Mouse (Mus musculus): Measurements from ENCODE around the gene Cacna1g. TPM values are rescaled to one million over a fixed set of nuclear protein-coding genes. Genes with fewer than 3 reads are reported as not detected.

Cacna1g gene
- polyA plus RNA-seq, 1 experiment from 2014 or later, result 5.8 TPM

DNA sequence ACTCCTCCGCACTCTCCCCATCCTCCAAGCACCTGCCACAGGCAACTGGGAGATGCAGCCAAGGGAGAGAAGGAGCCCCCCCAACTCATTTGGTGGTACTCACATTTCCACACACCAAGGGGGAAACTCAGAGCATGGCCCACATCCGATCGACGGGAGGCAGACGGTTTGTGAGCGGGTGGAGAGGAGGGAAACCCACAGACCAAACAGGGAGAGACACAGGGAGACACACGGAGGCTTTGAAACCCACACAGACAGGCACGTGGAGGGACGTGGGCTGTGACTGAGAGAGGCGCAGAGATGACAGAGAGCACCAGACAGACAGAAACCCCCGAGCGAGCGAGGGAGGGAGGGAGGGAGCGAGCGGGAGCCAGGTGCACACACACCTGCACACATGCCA, 49.6 kb downstream of the Cacna1g start:
- 58% methylated on average over 15 of the region's 15 CpGs for WGBS
- no peak overlapping the region for H3K4me3 ChIP-seq (ENCODE audit: low read length)
- no peak overlapping the region for H3K9ac ChIP-seq (ENCODE audit: low read length)
- ATAC-seq (replicated peaks; ENCODE audit: extremely low read depth, insufficient read depth, low FRiP score), result no peak
- H3K27me3 ChIP-seq (ENCODE audit: control insufficient read depth, insufficient read depth, low read length), result peaks cover 5% of the 10 kb centered on the region
- no peaks in the 10 kb centered on the region for H3K9me3 ChIP-seq (replicated peaks; ENCODE audit: control insufficient read depth, low read length)
- H3K27ac ChIP-seq (ENCODE audit: low read length), result no peak overlapping the region
- H3K4me1 ChIP-seq (ENCODE audit: control insufficient read depth, insufficient read depth, low read length), result peaks cover 27% of the 10 kb centered on the region
- H3K4me2 ChIP-seq (ENCODE audit: low read depth, low read length), result no peak overlapping the region
- no peaks in the 10 kb centered on the region for H3K36me3 ChIP-seq (ENCODE audit: control insufficient read depth, insufficient read depth)

DNA sequence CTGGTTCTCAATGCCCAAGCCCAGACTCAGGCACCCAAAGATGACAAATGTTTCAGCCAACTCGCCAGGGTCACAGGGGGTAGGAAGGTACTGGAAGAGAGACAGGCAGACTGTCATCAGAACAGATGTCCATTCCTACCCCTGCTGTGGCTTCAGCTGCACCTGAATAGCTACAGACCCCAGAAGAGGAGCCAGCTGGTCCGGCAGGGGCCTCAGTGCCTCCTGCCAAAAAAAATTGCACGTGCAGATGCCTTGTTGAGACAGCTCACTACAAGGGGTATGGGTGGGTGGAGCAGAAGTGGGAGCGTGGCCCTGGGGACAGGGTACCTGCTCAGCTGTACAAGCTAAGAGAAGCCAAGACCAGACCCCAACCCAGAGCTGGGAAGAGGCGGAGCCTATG, 50.1 kb downstream of the Cacna1g start:
- no peak overlapping the region for H3K4me2 ChIP-seq (ENCODE audit: low read depth, low read length)
- peaks cover 22% of the 10 kb centered on the region for H3K4me1 ChIP-seq (ENCODE audit: control insufficient read depth, insufficient read depth, low read length)
- 51% methylated on average over 5 of the region's 5 CpGs for WGBS
- no peak overlapping the region for H3K9ac ChIP-seq (ENCODE audit: low read length)
- H3K27me3 ChIP-seq (ENCODE audit: control insufficient read depth, insufficient read depth, low read length), result peaks cover 5% of the 10 kb centered on the region
- no peak for ATAC-seq (replicated peaks; ENCODE audit: extremely low read depth, insufficient read depth, low FRiP score)
- H3K27ac ChIP-seq (ENCODE audit: low read length), result no peak overlapping the region
- no peaks in the 10 kb centered on the region for H3K36me3 ChIP-seq (ENCODE audit: control insufficient read depth, insufficient read depth)
- no peak overlapping the region for H3K4me3 ChIP-seq (ENCODE audit: low read length)
- H3K9me3 ChIP-seq (replicated peaks; ENCODE audit: control insufficient read depth, low read length), result no peaks in the 10 kb centered on the region

DNA sequence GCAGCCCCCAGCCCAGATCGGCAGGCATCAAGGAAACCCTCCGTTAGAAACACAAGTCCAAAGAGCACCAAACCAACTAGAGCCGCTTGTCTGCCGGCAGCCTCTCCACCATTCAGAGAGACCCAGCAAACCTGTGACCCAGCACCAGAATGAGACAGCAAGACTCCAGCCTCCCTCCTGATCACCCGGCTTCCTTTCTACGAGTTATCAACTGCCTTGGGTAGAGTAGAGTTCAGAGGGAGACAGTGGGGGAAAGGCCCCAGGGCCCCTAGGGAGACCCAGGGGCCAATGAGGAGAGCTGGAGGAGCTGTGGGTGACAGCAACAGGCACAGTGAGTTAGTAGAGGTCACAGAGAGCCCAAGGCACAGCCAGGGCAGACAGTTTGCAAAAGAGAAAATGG, 53.0 kb downstream of the Cacna1g start:
- Histone ChIP-seq H3K4me2 (ENCODE audit: low read depth, low read length) (no peak overlapping the region), H3K36me3 (ENCODE audit: control insufficient read depth, insufficient read depth) (no peaks in the 10 kb centered on the region), H3K9me3 (replicated peaks; ENCODE audit: control insufficient read depth, low read length) (no peaks in the 10 kb centered on the region), H3K9ac (ENCODE audit: low read length) (no peak overlapping the region), H3K4me1 (ENCODE audit: control insufficient read depth, insufficient read depth, low read length) (peaks cover 10% of the 10 kb centered on the region; the same call in 1 of the 2 replicates), H3K4me3 (ENCODE audit: low read length) (no peak overlapping the region), H3K27me3 (ENCODE audit: control insufficient read depth, insufficient read depth, low read length) (peaks cover 18% of the 10 kb centered on the region), H3K27ac (ENCODE audit: low read length) (no peak overlapping the region)
- no peak for ATAC-seq (replicated peaks; ENCODE audit: extremely low read depth, insufficient read depth, low FRiP score)
- WGBS, result 59% methylated on average over 6 of the region's 6 CpGs

DNA sequence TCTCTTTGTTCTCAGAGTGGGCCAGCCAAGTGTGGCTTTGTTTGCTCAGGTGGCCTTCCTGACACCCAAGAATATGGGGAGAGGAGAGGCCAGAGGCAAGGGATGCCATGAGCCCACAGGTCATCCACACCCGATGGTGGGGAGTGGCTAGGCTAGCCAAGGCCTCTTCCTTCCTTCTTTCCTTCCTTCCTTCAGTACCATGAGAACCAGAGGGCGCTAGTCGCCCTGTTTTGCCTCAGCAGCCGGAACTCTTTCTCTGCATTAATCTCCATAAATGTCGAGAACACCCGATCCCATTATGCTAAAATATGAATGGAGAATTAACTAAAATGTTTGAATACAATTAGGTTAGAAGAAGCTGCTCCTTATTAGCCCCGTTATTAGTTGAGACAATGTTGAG, 53.7 kb downstream of the Cacna1g start:
- no peak overlapping the region for H3K4me3 ChIP-seq (ENCODE audit: low read length)
- H3K27me3 ChIP-seq (ENCODE audit: control insufficient read depth, insufficient read depth, low read length), result peaks cover 16% of the 10 kb centered on the region
- H3K9me3 ChIP-seq (replicated peaks; ENCODE audit: control insufficient read depth, low read length), result no peaks in the 10 kb centered on the region
- H3K4me2 ChIP-seq (ENCODE audit: low read depth, low read length), result no peak overlapping the region
- peaks cover 10% of the 10 kb centered on the region; the same call in 1 of the 2 replicates for H3K4me1 ChIP-seq (ENCODE audit: control insufficient read depth, insufficient read depth, low read length)
- no peaks in the 10 kb centered on the region for H3K36me3 ChIP-seq (ENCODE audit: control insufficient read depth, insufficient read depth)
- H3K9ac ChIP-seq (ENCODE audit: low read length), result no peak overlapping the region
- no peak overlapping the region for H3K27ac ChIP-seq (ENCODE audit: low read length)
- WGBS, result 26% methylated on average over 7 of the region's 7 CpGs
- no peak; the same call in 1 of the 2 replicates for ATAC-seq (replicated peaks; ENCODE audit: extremely low read depth, insufficient read depth, low FRiP score)

DNA sequence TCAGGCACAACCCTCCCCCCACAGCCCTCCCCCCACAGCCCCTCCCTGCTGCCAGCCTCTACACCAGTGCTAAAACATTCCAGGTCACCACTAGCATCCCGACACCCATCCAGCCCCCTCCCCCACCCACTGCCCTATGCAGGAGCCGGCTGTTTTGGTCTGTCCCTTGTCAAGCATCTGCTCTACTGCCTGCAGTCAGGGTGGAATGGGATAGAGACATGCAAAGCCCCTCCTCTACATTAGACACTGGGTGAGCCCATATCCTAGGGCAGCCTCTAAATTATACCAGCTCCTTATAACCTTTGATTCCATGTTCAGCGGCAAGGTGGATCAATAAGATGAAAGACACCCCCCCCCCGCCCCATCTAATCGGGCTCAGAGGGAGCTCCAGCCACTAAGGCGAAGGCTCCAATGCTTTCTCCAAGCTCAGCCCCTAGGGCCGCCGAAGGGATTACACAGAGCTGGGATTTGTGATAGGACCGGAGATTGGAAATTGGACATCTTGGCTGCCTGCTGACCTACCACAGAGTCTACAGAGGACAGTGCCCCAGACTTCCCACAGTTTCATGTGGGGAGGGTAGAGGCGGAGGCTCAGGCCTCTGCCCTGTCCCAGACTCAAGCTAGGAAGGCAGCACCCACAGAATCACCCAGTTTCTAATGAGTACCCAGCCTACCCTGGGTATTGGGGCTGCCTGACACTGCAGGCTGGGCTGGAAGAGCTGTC, 54.8 kb downstream of the Cacna1g start:
- H3K4me3 ChIP-seq (ENCODE audit: low read length), result no peak overlapping the region
- ATAC-seq (replicated peaks; ENCODE audit: extremely low read depth, insufficient read depth, low FRiP score), result no peak
- no peak overlapping the region for H3K27ac ChIP-seq (ENCODE audit: low read length)
- H3K4me2 ChIP-seq (ENCODE audit: low read depth, low read length), result no peak overlapping the region
- no peaks in the 10 kb centered on the region for H3K36me3 ChIP-seq (ENCODE audit: control insufficient read depth, insufficient read depth)
- H3K27me3 ChIP-seq (ENCODE audit: control insufficient read depth, insufficient read depth, low read length), result peaks cover 19% of the 10 kb centered on the region
- H3K9me3 ChIP-seq (replicated peaks; ENCODE audit: control insufficient read depth, low read length), result no peaks in the 10 kb centered on the region
- 63% methylated on average over 10 of the region's 10 CpGs for WGBS
- H3K4me1 ChIP-seq (ENCODE audit: control insufficient read depth, insufficient read depth, low read length), result peaks cover 9% of the 10 kb centered on the region; the same call in 1 of the 2 replicates
- no peak overlapping the region for H3K9ac ChIP-seq (ENCODE audit: low read length)

DNA sequence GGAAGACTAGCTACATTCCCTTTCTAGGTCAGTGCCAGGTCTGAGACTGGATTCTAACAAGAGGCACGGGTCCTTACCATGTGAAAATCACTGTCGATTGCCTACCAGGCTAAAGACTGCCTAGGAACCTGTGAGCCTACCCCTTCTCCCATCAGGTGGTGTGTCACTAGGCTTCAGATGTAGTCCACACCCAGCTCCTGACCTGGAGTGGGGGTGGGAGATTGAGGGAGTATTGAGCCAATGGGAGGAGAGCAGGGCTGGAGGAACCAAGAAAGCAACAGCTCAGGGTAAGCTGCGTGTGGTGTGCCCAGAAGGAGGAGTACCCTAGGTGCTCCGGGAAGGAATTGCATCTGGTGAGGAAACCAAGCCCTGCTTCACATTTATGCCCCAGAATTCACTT, 60.0 kb downstream of the Cacna1g start:
- H3K4me2 ChIP-seq (ENCODE audit: low read depth, low read length), result no peak overlapping the region

DNA sequence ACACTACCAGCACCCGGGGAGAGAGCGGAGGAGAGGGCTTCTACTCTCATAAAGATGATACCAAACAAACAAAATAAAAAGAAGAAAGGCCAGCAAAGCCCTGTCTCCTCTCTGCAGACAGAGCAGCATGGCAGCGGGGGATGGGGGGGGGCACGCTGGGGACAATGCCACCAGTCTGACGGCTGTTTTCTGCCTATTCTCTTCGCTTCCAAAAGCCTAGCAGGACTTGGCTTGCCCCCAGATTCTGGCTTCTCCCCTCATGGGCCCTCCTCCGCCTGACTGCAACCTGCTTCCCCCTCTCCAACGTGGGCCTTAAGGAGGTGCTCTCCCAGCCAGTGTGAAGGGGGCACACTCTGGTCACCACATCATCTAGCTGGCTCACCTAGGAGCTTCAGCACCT, 60.5 kb downstream of the Cacna1g start:
- H3K4me2 ChIP-seq (ENCODE audit: low read depth, low read length), result peak overlapping the region; percentile 35; the same call in 1 of the 2 replicates
- peak overlapping the region; percentile 74 for H3K27ac ChIP-seq (ENCODE audit: low read length)
- H3K9ac ChIP-seq (ENCODE audit: low read length), result peak overlapping the region; percentile 44; the same call in 1 of the 2 replicates
- H3K36me3 ChIP-seq (ENCODE audit: control insufficient read depth, insufficient read depth), result no peaks in the 10 kb centered on the region
- ATAC-seq (replicated peaks; ENCODE audit: extremely low read depth, insufficient read depth, low FRiP score), result no peak
- H3K9me3 ChIP-seq (replicated peaks; ENCODE audit: control insufficient read depth, low read length), result no peaks in the 10 kb centered on the region
- 32% methylated on average over 8 of the region's 8 CpGs for WGBS
- H3K27me3 ChIP-seq (ENCODE audit: control insufficient read depth, insufficient read depth, low read length), result peaks cover 20% of the 10 kb centered on the region
- peaks cover 23% of the 10 kb centered on the region for H3K4me1 ChIP-seq (ENCODE audit: control insufficient read depth, insufficient read depth, low read length)
- H3K4me3 ChIP-seq (ENCODE audit: low read length), result no peak overlapping the region

More for the DNA sequence above, 60.0 kb downstream of the Cacna1g start:
- H3K9ac ChIP-seq (ENCODE audit: low read length), result no peak overlapping the region
- WGBS, result 44% methylated on average over 4 of the region's 4 CpGs
- ATAC-seq (replicated peaks; ENCODE audit: extremely low read depth, insufficient read depth, low FRiP score), result no peak
- no peaks in the 10 kb centered on the region for H3K36me3 ChIP-seq (ENCODE audit: control insufficient read depth, insufficient read depth)
- peaks cover 23% of the 10 kb centered on the region for H3K4me1 ChIP-seq (ENCODE audit: control insufficient read depth, insufficient read depth, low read length)
- H3K4me3 ChIP-seq (ENCODE audit: low read length), result no peak overlapping the region
- H3K9me3 ChIP-seq (replicated peaks; ENCODE audit: control insufficient read depth, low read length), result no peaks in the 10 kb centered on the region
- H3K27me3 ChIP-seq (ENCODE audit: control insufficient read depth, insufficient read depth, low read length), result peaks cover 22% of the 10 kb centered on the region
- no peak overlapping the region for H3K27ac ChIP-seq (ENCODE audit: low read length)

DNA sequence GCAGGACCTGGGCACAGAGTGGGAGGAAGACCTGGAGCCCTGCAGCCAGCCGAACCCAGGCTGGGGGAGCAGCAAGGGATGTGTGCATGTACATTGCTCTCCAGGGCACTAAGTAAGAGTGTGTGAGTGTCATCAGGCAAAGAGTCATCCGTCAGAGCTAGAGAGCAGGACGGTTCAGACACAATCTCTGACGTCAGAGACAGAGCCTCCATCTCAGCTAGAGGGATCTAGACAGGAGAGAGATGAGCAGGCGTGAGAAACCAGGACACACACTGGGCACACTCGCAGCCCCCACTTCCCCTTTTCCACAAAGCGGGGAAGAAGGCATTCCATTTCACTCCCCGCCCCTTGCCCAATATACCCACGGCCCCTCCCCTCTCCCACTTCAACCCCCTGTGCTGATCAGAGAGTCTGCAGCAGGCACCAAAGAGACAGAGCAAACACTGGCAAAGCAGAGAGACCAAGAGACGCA, 61.0 kb downstream of the Cacna1g start:
- Histone ChIP-seq H3K4me3 (ENCODE audit: low read length) (no peak overlapping the region), H3K9ac (ENCODE audit: low read length) (peak overlapping the region; percentile 44; the same call in 1 of the 2 replicates), H3K4me1 (ENCODE audit: control insufficient read depth, insufficient read depth, low read length) (peaks cover 24% of the 10 kb centered on the region), H3K27me3 (ENCODE audit: control insufficient read depth, insufficient read depth, low read length) (peaks cover 18% of the 10 kb centered on the region), H3K36me3 (ENCODE audit: control insufficient read depth, insufficient read depth) (no peaks in the 10 kb centered on the region), H3K9me3 (replicated peaks; ENCODE audit: control insufficient read depth, low read length) (no peaks in the 10 kb centered on the region), H3K4me2 (ENCODE audit: low read depth, low read length) (peak overlapping the region; percentile 35), H3K27ac (ENCODE audit: low read length) (peak overlapping the region; percentile 74)
- peak; percentile 56 for ATAC-seq (replicated peaks; ENCODE audit: extremely low read depth, insufficient read depth, low FRiP score)
- WGBS, result 12% methylated on average over 10 of the region's 10 CpGs

DNA sequence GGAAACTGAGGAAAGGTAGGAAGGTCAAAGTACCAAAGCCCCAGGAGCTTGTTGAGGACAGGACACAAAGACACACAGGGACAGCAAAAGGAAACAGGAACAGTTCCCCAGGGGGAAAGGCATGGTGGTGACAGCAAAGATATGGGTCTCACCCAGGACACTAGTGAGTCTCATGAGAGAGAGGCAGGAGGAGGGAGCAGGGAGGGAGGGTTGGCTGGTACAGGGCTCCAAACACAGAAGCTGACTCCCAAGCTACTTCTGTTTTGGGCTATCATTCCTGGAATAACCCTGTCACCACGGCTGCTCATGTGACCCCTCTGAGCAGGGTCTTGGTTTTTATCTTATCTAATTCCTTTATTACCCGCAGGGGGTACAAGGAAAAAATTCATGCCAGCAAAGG, 61.4 kb downstream of the Cacna1g start:
- H3K36me3 ChIP-seq (ENCODE audit: control insufficient read depth, insufficient read depth), result no peaks in the 10 kb centered on the region
- H3K4me2 ChIP-seq (ENCODE audit: low read depth, low read length), result peak overlapping the region; percentile 35
- H3K27me3 ChIP-seq (ENCODE audit: control insufficient read depth, insufficient read depth, low read length), result peaks cover 16% of the 10 kb centered on the region
- H3K4me3 ChIP-seq (ENCODE audit: low read length), result no peak overlapping the region
- peaks cover 28% of the 10 kb centered on the region for H3K4me1 ChIP-seq (ENCODE audit: control insufficient read depth, insufficient read depth, low read length)
- no peak overlapping the region; the same call in 1 of the 2 replicates for H3K9ac ChIP-seq (ENCODE audit: low read length)
- peak; percentile 75 for ATAC-seq (replicated peaks; ENCODE audit: extremely low read depth, insufficient read depth, low FRiP score)
- 18% methylated on average over 2 of the region's 2 CpGs for WGBS
- H3K9me3 ChIP-seq (replicated peaks; ENCODE audit: control insufficient read depth, low read length), result no peaks in the 10 kb centered on the region
- H3K27ac ChIP-seq (ENCODE audit: low read length), result peak overlapping the region; percentile 74

Data from heart, embryonic 16.5 days (tissue).